1 mouse cellular context compared by ENCODE assay signal in genomic region chr8:105342768-105343167, GRCm38 (mm10).
A peak's percentile ranks its signal among the peaks of the same experiment; 100 is the strongest.
TF ChIP-seq lines count a peak whose summit lies in the region.

No protein-coding gene starts in this region.

TF ChIP-seq in MEL, 35 proteins besides CTCF, POLR2A, EP300 and RAD21 (continued from another document):
- TF ChIP-seq TCF12 (IDR thresholded peaks at IDR 0.05; ENCODE audit: low read depth, low read length): peak; percentile 61
- no peak for TF ChIP-seq MAX (IDR thresholded peaks at IDR 0.05; ENCODE audit: low read length)
